Mouse (Mus musculus) hindbrain, embryonic 12.5 days (tissue): ENCODE results near the gene Hs3st6. TPM values are rescaled to one million over a fixed set of nuclear protein-coding genes. Genes with fewer than 3 reads are reported as not detected.
"Not testable (repeated sequence)": the region's sequence is repeated elsewhere in the genome, so short reads cannot be mapped to it uniquely, and the experiment has no call there.

Source experiments
- ATAC-seq: fragments of 200-750 bp; cut with Nextera tagmentation; 2 replicates; pipeline ENCODE4 v1.8.0; 2017; ENCODE audit warnings: moderate TSS enrichment; ENCODE audit not compliant: low FRiP score
- H3K27ac ChIP-seq: fragments of 300-500 bp; sonication (generic); 2 replicates; pipeline ENCODE4 v1.5.1; 2016; ENCODE audit warnings: mild to moderate bottlenecking
- H3K27me3 ChIP-seq: fragments of 300-500 bp; sonication (generic); 2 replicates; pipeline ENCODE4 v1.6.1; 2016; ENCODE audit warnings: mild to moderate bottlenecking
- H3K36me3 ChIP-seq: fragments of 300-500 bp; sonication (generic); 2 replicates; pipeline ENCODE4 v1.6.1; 2016; ENCODE audit warnings: mild to moderate bottlenecking
- H3K4me1 ChIP-seq: fragments of 300-500 bp; sonication (generic); 2 replicates; pipeline ENCODE4 v1.6.1; 2016
- H3K4me2 ChIP-seq: fragments of 300-500 bp; sonication (generic); replicated peaks from 2 replicates; pipeline ENCODE4 v1.6.1; 2016; ENCODE audit warnings: mild to moderate bottlenecking
- H3K4me3 ChIP-seq: fragments of 300-500 bp; sonication (generic); 2 replicates; pipeline ENCODE4 v1.5.1; 2016; ENCODE audit warnings: mild to moderate bottlenecking
- H3K9ac ChIP-seq: fragments of 300-500 bp; sonication (generic); 2 replicates; pipeline ENCODE4 v1.6.1; 2016; ENCODE audit warnings: mild to moderate bottlenecking, moderate library complexity
- H3K9me3 ChIP-seq: fragments of 300-500 bp; sonication (generic); replicated peaks from 2 replicates; pipeline ENCODE4 v1.6.1; 2016; ENCODE audit warnings: mild to moderate bottlenecking
- WGBS: fragments of 180-500 bp; shearing (Covaris S2); methylation state at CpG from one replicate; pipeline ENCODE4 v1.1.7; 2016; 5-methylcytosine and 5-hydroxymethylcytosine counted together
- polyA plus RNA-seq: library from polyadenylated mRNA; unstranded; fragments of >200 nt; fragmentation: Nextera tagmentation; extraction: Ambion mirVana; gene quantifications from 2 replicates; pipeline ENCODE4 v1.2.1, GENCODE M21; 2016

The Hs3st6 gene
- 2.5 and 4.8 TPM in 2 replicates for polyA plus RNA-seq

- no peaks in the 10 kb centered on the region for H3K36me3 ChIP-seq
- peak within 1 kb of the TSS; percentile 88 for H3K4me2 ChIP-seq
- peak; percentile 73 for ATAC-seq
- H3K4me1 ChIP-seq = peaks cover 14% of the 10 kb centered on the region
- peak within 1 kb of the TSS; percentile 49 for H3K4me3 ChIP-seq
- H3K27me3 ChIP-seq = peaks cover 88% of the 10 kb centered on the region
- WGBS = under 1% methylated on average over 82 of the region's 82 CpGs
- peak within 1 kb of the TSS; percentile 60 for H3K9ac ChIP-seq
- H3K9me3 ChIP-seq = no peaks in the 10 kb centered on the region
- no peak within 1 kb of the TSS for H3K27ac ChIP-seq
These were observed at the start of gene Hs3st6 for GRCm38 (mm10) chr17:24752415-24753394. Gene Hs3st6 (plus strand): TSS chr17:24752988.

- H3K4me2 ChIP-seq = no peak overlapping the region
- no peak overlapping the region for H3K9ac ChIP-seq
These were observed 47.0 kb upstream of the Hs3st6 start for GRCm38 (mm10) chr17:24705821-24706220.

GRCm38 (mm10) chr17:24706982-24707800, 45.6 kb upstream of the Hs3st6 start, which contains the start of gene Tbl3:
Gene Tbl3 (minus strand): TSS chr17:24707660.
- Histone ChIP-seq H3K4me1 (peaks cover 19% of the 10 kb centered on the region), H3K4me2 (peak within 1 kb of the TSS; percentile 81), H3K27ac (peak within 1 kb of the TSS; percentile 73), H3K27me3 (no peaks in the 10 kb centered on the region), H3K9ac (peak within 1 kb of the TSS; percentile 71), H3K4me3 (peak within 1 kb of the TSS; percentile 74), H3K9me3 (no peaks in the 10 kb centered on the region), H3K36me3 (peaks cover 30% of the 10 kb centered on the region)
- 5% methylated on average over 32 of the region's 32 CpGs for WGBS
- ATAC-seq = peak; percentile 86

More at GRCm38 (mm10) chr17:24705821-24706220, 47.0 kb upstream of the Hs3st6 start:
- 96% methylated on average over 3 of the region's 3 CpGs for whole genome bisulfite sequencing
- H3K27me3 ChIP-seq = no peaks in the 10 kb centered on the region
- no peak overlapping the region for H3K4me3 ChIP-seq
- H3K27ac ChIP-seq = no peak overlapping the region
- no peaks in the 10 kb centered on the region for H3K9me3 ChIP-seq
- no peak for ATAC-seq
- H3K36me3 ChIP-seq = peaks cover 44% of the 10 kb centered on the region
- peaks cover 19% of the 10 kb centered on the region for H3K4me1 ChIP-seq

GRCm38 (mm10) chr17:24707801-24708425, 44.9 kb upstream of the Hs3st6 start:
- WGBS = 6% methylated on average over 24 of the region's 24 CpGs
- Histone ChIP-seq H3K27me3 (no peaks in the 10 kb centered on the region), H3K4me3 (peak overlapping the region; percentile 74), H3K4me2 (peak overlapping the region; percentile 81), H3K36me3 (peaks cover 23% of the 10 kb centered on the region), H3K9ac (peak overlapping the region; percentile 71), H3K9me3 (no peaks in the 10 kb centered on the region), H3K27ac (peak overlapping the region; percentile 73), H3K4me1 (peaks cover 19% of the 10 kb centered on the region)
- peak; percentile 72 for ATAC-seq

GRCm38 (mm10) chr17:24708646-24709045, 44.1 kb upstream of the Hs3st6 start:
- peaks cover 20% of the 10 kb centered on the region for H3K36me3 ChIP-seq
- no peaks in the 10 kb centered on the region for H3K9me3 ChIP-seq
- H3K9ac ChIP-seq = no peak overlapping the region
- H3K27me3 ChIP-seq = no peaks in the 10 kb centered on the region
- ATAC-seq = no peak
- H3K27ac ChIP-seq = no peak overlapping the region
- 38% methylated on average over 2 of the region's 2 CpGs for WGBS
- no peak overlapping the region for H3K4me3 ChIP-seq
- H3K4me1 ChIP-seq = peaks cover 19% of the 10 kb centered on the region
- H3K4me2 ChIP-seq = peak overlapping the region; percentile 81; the same call in 1 of the 2 replicates

GRCm38 (mm10) chr17:24715556-24715955, 37.2 kb upstream of the Hs3st6 start:
- H3K4me2 ChIP-seq = no peak overlapping the region
- no peak for ATAC-seq
- H3K4me3 ChIP-seq = no peak overlapping the region
- H3K36me3 ChIP-seq = peaks cover 13% of the 10 kb centered on the region
- no peaks in the 10 kb centered on the region for H3K9me3 ChIP-seq
- no peaks in the 10 kb centered on the region for H3K27me3 ChIP-seq
- no peak overlapping the region for H3K27ac ChIP-seq
- peaks cover 4% of the 10 kb centered on the region; the same call in 1 of the 2 replicates for H3K4me1 ChIP-seq
- 71% methylated on average over 6 of the region's 6 CpGs for WGBS
- H3K9ac ChIP-seq = peak overlapping the region; percentile 9; the same call in 1 of the 2 replicates

- Histone ChIP-seq H3K4me1 (peaks cover 9% of the 10 kb centered on the region), H3K4me2 (no peak overlapping the region), H3K27ac (no peak overlapping the region), H3K9ac (peak overlapping the region; percentile 9; the same call in 1 of the 2 replicates), H3K36me3 (peaks cover 15% of the 10 kb centered on the region), H3K27me3 (no peaks in the 10 kb centered on the region), H3K9me3 (no peaks in the 10 kb centered on the region), H3K4me3 (no peak overlapping the region)
- 97% methylated on average over 15 of the region's 15 CpGs for WGBS
- ATAC-seq = no peak
These were observed 36.6 kb upstream of the Hs3st6 start for GRCm38 (mm10) chr17:24716166-24716682.

GRCm38 (mm10) chr17:24717943-24718342, 34.8 kb upstream of the Hs3st6 start, which contains the start of the genes Rnf151 and Rps2:
Gene Rnf151 (minus strand): TSS chr17:24718063.
Gene Rps2 (plus strand): TSS chr17:24718116.
- WGBS = 88% methylated on average over 4 of the region's 4 CpGs
- Histone ChIP-seq H3K9me3 (no peaks in the 10 kb centered on the region), H3K36me3 (peaks cover 29% of the 10 kb centered on the region), H3K9ac (0 out of 2 replicates have a peak within 1 kb of the TSS, but pooled peaks have one; percentile 89), H3K4me1 (peaks cover 24% of the 10 kb centered on the region), H3K27me3 (no peaks in the 10 kb centered on the region), H3K4me3 (peak within 1 kb of the TSS; percentile 86), H3K4me2 (peak within 1 kb of the TSS; percentile 69), H3K27ac (no peak within 1 kb of the TSS)
- no peak for ATAC-seq

- ATAC-seq, H3K27me3 ChIP-seq, H3K27ac ChIP-seq, H3K9me3 ChIP-seq: not testable (repeated sequence)
- WGBS = 65% methylated on average over 5 of the region's 5 CpGs
- peaks cover 29% of the 10 kb centered on the region for H3K36me3 ChIP-seq
- peaks cover 32% of the 10 kb centered on the region for H3K4me1 ChIP-seq
- H3K4me2 ChIP-seq = peak overlapping the region; percentile 69
- peak overlapping the region; percentile 86 for H3K4me3 ChIP-seq
- H3K9ac ChIP-seq = peak overlapping the region; percentile 89
These were observed 33.9 kb upstream of the Hs3st6 start for GRCm38 (mm10) chr17:24718938-24719337.

- peak overlapping the region; percentile 83 for H3K4me2 ChIP-seq
- peak overlapping the region; percentile 88 for H3K27ac ChIP-seq
- H3K4me3 ChIP-seq = peak overlapping the region; percentile 86
- under 1% methylated on average over 61 of the region's 61 CpGs for WGBS
- H3K9me3 ChIP-seq = no peaks in the 10 kb centered on the region
- peaks cover 32% of the 10 kb centered on the region for H3K4me1 ChIP-seq
- peak; percentile 98 for ATAC-seq
- no peaks in the 10 kb centered on the region for H3K27me3 ChIP-seq
- peaks cover 29% of the 10 kb centered on the region for H3K36me3 ChIP-seq
- H3K9ac ChIP-seq = peak overlapping the region; percentile 89
These were observed 33.1 kb upstream of the Hs3st6 start for GRCm38 (mm10) chr17:24719494-24720222.

GRCm38 (mm10) chr17:24720616-24721015, 32.2 kb upstream of the Hs3st6 start:
- not testable (repeated sequence) for H3K27ac ChIP-seq, H3K27me3 ChIP-seq, ATAC-seq, H3K9me3 ChIP-seq
- H3K4me2 ChIP-seq = peak overlapping the region; percentile 83
- H3K4me3 ChIP-seq = peak overlapping the region; percentile 86
- peak overlapping the region; percentile 88 for H3K9ac ChIP-seq
- peaks cover 32% of the 10 kb centered on the region for H3K4me1 ChIP-seq
- H3K36me3 ChIP-seq = peaks cover 28% of the 10 kb centered on the region
- WGBS = 2% methylated on average over 11 of the region's 11 CpGs
